Mouse (Mus musculus) frontal cortex, postnatal 25 days (tissue): Measurements from ENCODE around the gene Npc1l1.

Source experiments
- DNase-seq, 2 experiments: peaks; one replicate each; pipeline ENCODE4 v3.0.0; 2022; ENCODE audit warnings: low spot score in 2 of 2

Npc1l1 gene

GRCm38 (mm10) chr11:6163062-6163461 is 66.9 kb downstream of the Npc1l1 start:
- DNase-seq: no peak

DNA sequence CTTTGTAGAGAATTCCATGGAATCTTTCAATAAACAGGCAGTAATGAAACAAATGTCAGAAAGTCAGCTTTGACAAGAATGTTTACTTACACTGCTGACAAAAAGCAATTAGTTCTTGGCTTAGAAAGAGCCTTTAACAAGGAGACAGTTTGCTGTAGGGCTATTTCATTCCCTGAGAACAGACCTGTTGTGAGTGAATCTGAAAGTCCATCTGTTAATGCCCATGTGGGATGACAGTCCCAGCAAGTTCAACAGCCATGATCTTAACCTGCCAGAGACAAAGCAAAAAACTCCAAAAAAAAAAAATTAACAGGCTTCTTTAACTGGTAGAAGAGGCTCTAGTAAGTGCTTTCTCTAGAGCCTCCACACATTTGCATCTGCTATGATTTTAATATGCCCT is 68.4 kb downstream of the Npc1l1 start:
- DNase-seq: no peak
